Mouse (Mus musculus) v-Abl transformed pro-B cells (cell line): ENCODE measurements at regions not wholly inside any gene's neighbourhood (a gene's known extent, or its start where the extent isn't known, plus 50 kb on each side); places are given as distances from the start of the nearest gene placed in this dataset.

Experiments
- in situ Hi-C, 2 experiments: fragments of 400-800 bp; cut with MboI; formaldehyde crosslinking; loops; one replicate each; pipeline ENCODE4 v1.15.1; 2025; ENCODE audit not compliant: unreplicated experiment in 2 of 2

- in situ Hi-C loops = loop anchor here in 1 of 2 experiments (10.0 kb wide), 1 partner anchor 398 kb away; the partner anchor contains the start of gene Spz1
Measured at GRCm38 (mm10) chr13:92972891-92973290, 128.3 kb downstream of the Mtx3 start.

GRCm38 (mm10) chr13:92973791-92974190 is 129.2 kb downstream of the Mtx3 start:
- in situ Hi-C loops = loop anchor here in 1 of 2 experiments (10.0 kb wide), 1 partner anchor 399 kb away; the partner anchor contains the start of gene Spz1

GRCm38 (mm10) chr13:92986719-92987553 is 142.4 kb downstream of the Mtx3 start:
- in situ Hi-C loops = loop anchor here (5.0 to 25.0 kb wide), 5 partner anchors 260 to 730 kb away; partner anchors contain the start of genes Dhfr (in 1 of the 2) and Msh3 (in 1 of the 2)

- in situ Hi-C loops = loop anchor here (5.0 to 25.0 kb wide), 5 partner anchors 260 to 730 kb away; partner anchors contain the start of genes Dhfr (in 1 of the 2) and Msh3 (in 1 of the 2)
Measured at GRCm38 (mm10) chr13:92987691-92988090, 143.1 kb downstream of the Mtx3 start.

GRCm38 (mm10) chr13:92988600-92988999 is 144.0 kb downstream of the Mtx3 start:
- in situ Hi-C loops = loop anchor here (5.0 to 25.0 kb wide), 5 partner anchors 259 to 729 kb away; partner anchors contain the start of genes Dhfr (in 1 of the 2) and Msh3 (in 1 of the 2)

GRCm38 (mm10) chr13:92990316-92991206 is 146.0 kb downstream of the Mtx3 start:
- in situ Hi-C loops = loop anchor here (5.0 to 25.0 kb wide), 4 partner anchors 238 to 724 kb away; partner anchors contain the start of genes Dhfr (in 1 of the 2) and Msh3 (in 1 of the 2)
